Mouse (Mus musculus): ENCODE data around the gene Mybl2. TPM values are rescaled to one million over a fixed set of nuclear protein-coding genes. Genes with fewer than 3 reads are reported as not detected.

Gene Mybl2
- total RNA-seq, 2 experiments from 2014 or later = 2.2 to 2.5 TPM

GRCm38 (mm10) chr2:163108385-163108784 lies 53.9 kb downstream of the Mybl2 start:
- no peak for DNase-seq (ENCODE audit: low spot score in 2 of 2)

- DNase-seq (ENCODE audit: low spot score in 2 of 2) = no peak
Observed at GRCm38 (mm10) chr2:163110706-163111105, 56.2 kb downstream of the Mybl2 start.

- peak in 1 of 2 experiments; percentile 42 for DNase-seq (ENCODE audit: low spot score in 2 of 2)
Observed at GRCm38 (mm10) chr2:163111413-163112201, 57.1 kb downstream of the Mybl2 start.

GRCm38 (mm10) chr2:163120626-163121352 lies 66.3 kb downstream of the Mybl2 start:
- no peak for DNase-seq (ENCODE audit: low spot score in 2 of 2)

GRCm38 (mm10) chr2:163121353-163121660 lies 66.8 kb downstream of the Mybl2 start:
- DNase-seq (ENCODE audit: low spot score in 2 of 2) = no peak

- no peak for DNase-seq (ENCODE audit: low spot score in 2 of 2)
Observed at GRCm38 (mm10) chr2:163122319-163122718, 67.8 kb downstream of the Mybl2 start.

- DNase-seq (ENCODE audit: low spot score in 2 of 2) = no peak
Observed at GRCm38 (mm10) chr2:163123496-163123895, 69.0 kb downstream of the Mybl2 start.

- DNase-seq (ENCODE audit: low spot score in 2 of 2) = no peak
Observed at GRCm38 (mm10) chr2:163130837-163131236, 76.3 kb downstream of the Mybl2 start.

- DNase-seq (ENCODE audit: low spot score in 2 of 2) = peak in 1 of 2 experiments; percentile 9
Observed at GRCm38 (mm10) chr2:163132314-163132713, 77.8 kb downstream of the Mybl2 start.

Small RNA genes within 50 kb of the gene (microRNA-seq; reads per million reads assigned to microRNA genes)
- gene Gm22174 (0 reads per million in 2 experiments), gene Mir7003 (0 reads per million in 2 experiments)

Other genes with a start within 250 kb of the Mybl2 start
- 100 to 1,000 TPM; 116 to 118 TPM for gene Srsf6, start 123.2 kb upstream of the Mybl2 start, total RNA-seq (2021)
- 10 to 100 TPM; 18.8 to 23.3 TPM for gene L3mbtl1, start 111.2 kb upstream of the Mybl2 start, total RNA-seq (2021)
- gene Sgk2, start 67.4 kb upstream of the Mybl2 start, total RNA-seq (2021) = 1 to 10 TPM; 1.8 to 1.9 TPM
- 10 to 100 TPM; 26.4 to 27.0 TPM for gene Ift52, start 37.3 kb upstream of the Mybl2 start, total RNA-seq (2021)
- gene Gtsf1l, start 33.2 kb downstream of the Mybl2 start, total RNA-seq (2021) = not detected
- 10 to 100 TPM; 19.1 to 21.1 TPM for gene Tox2, start 148.4 kb downstream of the Mybl2 start, total RNA-seq (2021)

Data from layer of hippocampus, postnatal 14 days (tissue).